Mouse (Mus musculus) small intestine, adult 2 months (tissue): ENCODE measurements around the gene Myh9.

Experiments
- CTCF ChIP-seq: fragments of 200-500 bp; IDR thresholded peaks from 2 replicates; pipeline ENCODE4 v1.5.1; 2012; ENCODE audit warnings: low read depth, mild to moderate bottlenecking, control low read depth, inconsistent platforms, low read length, moderate library complexity, mixed read lengths; ENCODE audit not compliant: insufficient replicate concordance, insufficient read length; ENCODE audit errors: extremely low read depth
- POLR2A ChIP-seq: fragments of 200-500 bp; IDR thresholded peaks from 2 replicates; pipeline ENCODE4 v1.6.1; 2012; ENCODE audit warnings: low read depth, mild to moderate bottlenecking, control low read depth, inconsistent platforms, low read length, moderate library complexity

DNA sequence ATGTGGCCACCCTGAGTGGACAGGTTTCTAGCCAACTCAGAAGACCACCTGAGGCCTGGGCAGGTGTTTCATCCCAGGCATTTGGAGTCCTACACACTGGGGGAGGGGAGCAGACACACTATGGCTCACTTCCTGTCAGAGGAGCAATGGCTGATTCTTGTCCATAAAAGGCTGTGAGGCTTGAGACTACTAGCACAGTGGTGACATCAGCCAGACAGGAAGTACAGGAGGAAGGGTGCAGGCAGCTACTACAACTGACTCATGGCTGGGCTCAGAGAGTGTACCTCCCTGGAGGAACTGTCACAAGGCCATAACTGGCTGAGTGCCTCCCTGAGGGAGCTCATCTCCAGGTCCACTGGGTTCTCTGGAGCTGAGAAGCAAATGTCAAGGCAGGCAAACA, 41.5 kb downstream of the Myh9 start:
- TF ChIP-seq CTCF (no peak), POLR2A (no peak; the same call in 1 of the 2 replicates)
